Mouse (Mus musculus): Measurements from ENCODE around the gene Prkrip1. TPM values are rescaled to one million over a fixed set of nuclear protein-coding genes. Genes with fewer than 3 reads are reported as not detected.
"Not testable (repeated sequence)": the region's sequence is repeated elsewhere in the genome, so short reads cannot be mapped to it uniquely, and the experiment has no call there.

Gene Prkrip1
- total RNA-seq, 2 experiments from 2014 or later: 38.7 to 48.9 TPM

DNA sequence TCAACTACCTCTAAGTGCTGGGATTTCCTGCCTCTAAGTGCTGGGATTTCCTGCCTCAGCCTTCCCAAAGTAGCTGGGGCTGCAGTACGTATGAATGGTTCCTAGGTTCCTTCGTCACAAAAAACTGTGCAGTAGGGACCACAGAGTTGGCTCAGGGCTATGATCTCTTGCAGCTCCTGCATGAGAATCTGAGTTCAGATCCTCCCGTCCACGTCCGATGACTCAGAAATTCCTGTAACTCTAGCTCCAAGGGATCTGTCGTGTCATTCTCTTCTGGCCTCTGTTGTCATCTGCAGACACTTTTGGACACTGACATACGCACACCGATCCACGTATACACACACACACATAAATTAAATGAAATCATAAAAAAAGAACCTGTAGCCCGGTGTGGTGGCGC lies 14.0 kb upstream of the Prkrip1 start:
- DNase-seq (ENCODE audit: low spot score in 2 of 2): no peak

GRCm38 (mm10) chr5:136211341-136212102 lies 12.8 kb upstream of the Prkrip1 start:
- DNase-seq (ENCODE audit: low spot score in 2 of 2): not testable (repeated sequence)

DNA sequence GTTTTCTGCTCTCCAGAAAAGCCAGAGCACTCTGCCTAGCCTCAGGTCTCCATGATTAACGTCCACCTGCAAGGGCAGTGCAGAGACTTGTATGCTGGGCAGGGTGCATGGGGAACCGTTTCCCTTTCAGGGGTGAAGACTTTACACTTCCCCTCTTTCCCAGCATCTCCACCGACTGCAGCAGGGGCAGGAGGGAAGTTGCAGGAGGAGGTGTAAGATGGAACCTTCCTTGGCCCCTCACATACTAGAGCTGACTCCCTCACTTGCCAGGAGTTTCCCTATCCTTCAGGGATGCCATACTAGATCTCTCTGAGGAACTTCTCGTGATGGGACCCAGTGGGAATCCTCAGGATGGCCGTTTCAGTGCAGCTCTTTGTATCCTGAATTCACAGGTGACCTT lies 11.8 kb upstream of the Prkrip1 start:
- no peak for DNase-seq (ENCODE audit: low spot score in 2 of 2)

DNA sequence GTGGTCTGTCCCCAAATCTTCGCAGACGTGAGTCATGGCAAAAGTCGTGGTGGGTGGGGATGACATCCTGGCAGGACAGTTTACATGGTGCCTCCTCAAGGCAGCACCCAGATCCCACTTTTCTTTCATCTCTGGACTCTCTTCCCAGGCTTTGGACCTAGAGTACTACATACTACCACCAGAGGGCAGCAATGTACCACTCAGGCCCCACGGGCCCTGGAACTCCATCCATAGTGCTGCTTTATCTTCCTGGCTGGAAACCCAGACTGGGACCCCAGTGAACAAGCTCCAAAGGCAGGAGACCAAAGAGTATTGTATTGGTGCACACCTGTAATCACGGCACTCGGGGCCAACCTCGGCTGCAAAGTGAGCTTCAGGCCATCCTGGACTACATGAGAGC lies 3.1 kb upstream of the Prkrip1 start:
- DNase-seq (ENCODE audit: low spot score in 2 of 2): peak; percentile 65 to 73

- DNase-seq (ENCODE audit: low spot score in 2 of 2): no peak
These were observed 763 bp upstream of the Prkrip1 start for GRCm38 (mm10) chr5:136199526-136199925.

DNA sequence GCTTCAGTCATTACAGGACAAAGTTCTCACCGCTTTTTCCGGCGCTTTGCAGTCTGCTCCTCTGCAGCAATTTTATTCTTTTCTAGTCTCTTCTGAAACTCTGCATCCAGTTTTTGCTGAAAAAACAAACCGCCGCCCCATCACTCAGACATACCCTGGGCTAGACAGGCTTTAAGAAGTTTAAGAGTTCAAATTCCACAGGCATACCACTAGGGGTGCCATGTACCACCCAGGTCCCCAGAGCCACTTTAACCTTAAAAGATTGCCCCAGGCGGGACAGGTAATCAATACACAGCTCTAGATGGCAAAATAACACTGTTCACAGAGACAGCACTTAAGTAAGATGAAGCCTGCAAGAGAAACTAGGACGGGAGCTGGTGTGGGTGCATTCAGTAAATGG lies 6.9 kb downstream of the Prkrip1 start:
- DNase-seq (ENCODE audit: low spot score in 2 of 2): no peak

DNA sequence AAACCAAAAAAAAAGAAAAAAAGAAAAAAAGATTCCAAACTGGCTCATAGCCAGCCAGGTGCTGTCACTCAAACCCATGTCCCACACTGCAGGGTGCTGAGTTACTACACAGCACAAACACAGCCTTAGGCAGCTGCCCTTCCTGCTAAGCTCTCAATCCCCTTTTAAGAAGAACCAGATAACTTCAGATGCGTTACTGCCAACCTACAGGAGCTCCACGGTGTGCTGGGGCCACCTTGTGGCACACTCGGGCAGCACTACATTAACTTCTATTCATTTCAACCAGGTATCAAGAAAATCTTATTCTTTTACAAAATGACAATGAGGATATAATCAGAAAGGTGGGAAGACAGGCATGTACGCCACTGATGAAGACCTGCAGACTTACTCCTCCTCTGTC lies 12.0 kb downstream of the Prkrip1 start:
- peak in 1 of 2 experiments; percentile 39 for DNase-seq (ENCODE audit: low spot score in 2 of 2)

DNA sequence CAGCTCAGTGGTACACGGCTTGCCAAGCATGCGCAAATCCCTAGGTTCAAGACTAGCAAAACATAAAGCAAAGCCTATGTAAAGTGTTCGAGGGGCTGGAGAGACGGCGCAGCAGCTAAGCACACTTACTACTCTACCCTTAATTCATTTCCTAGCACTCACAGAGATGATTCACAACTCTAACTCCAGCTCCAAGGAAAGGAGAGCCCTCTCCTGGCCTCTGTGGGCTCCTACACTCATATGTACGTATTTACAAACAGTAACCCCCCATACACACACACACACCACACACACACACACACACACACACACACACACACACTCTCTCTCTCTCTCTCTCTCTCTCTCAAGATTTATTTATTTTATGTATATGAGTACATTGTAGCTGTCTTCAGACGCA lies 15.0 kb downstream of the Prkrip1 start:
- DNase-seq (ENCODE audit: low spot score in 2 of 2): no peak

DNA sequence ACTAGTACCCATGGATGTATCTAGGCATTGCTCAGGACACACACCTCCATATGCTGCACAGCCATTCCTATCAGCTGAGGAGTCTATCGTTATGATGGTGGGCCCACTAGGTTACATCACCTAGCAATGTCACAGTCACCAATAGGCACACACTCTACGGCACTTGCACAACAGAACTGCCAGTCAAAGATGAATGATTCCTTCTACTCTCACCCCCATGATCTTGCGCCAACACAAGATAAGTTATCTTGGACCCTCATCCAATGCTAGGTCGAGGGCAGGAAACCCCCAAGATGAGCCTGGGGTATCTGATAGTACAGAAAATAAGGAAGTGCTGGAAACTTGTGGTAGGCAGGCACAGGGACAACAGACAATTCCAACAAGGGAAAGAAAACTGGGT lies 15.9 kb downstream of the Prkrip1 start:
- DNase-seq (ENCODE audit: low spot score in 2 of 2): no peak

DNA sequence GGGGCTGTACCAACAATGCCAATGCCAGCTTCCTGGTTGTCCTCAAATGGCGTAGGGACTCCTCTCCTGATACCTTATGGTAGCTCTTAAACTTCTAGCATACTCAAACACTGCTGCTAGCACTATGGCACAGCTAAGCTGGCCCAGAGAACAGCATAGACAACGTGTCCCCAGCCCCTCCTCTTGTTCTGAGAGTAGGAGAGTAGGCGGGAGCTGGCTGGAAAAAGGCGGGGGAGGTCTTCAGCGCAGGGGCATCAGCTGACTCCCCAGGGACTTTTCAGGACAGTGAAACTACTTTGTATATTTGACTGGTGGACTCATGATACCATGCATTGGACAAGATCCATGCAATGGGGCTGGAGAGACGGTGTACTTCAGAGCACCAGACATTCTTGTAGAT lies 16.7 kb downstream of the Prkrip1 start:
- no peak for DNase-seq (ENCODE audit: low spot score in 2 of 2)

DNA sequence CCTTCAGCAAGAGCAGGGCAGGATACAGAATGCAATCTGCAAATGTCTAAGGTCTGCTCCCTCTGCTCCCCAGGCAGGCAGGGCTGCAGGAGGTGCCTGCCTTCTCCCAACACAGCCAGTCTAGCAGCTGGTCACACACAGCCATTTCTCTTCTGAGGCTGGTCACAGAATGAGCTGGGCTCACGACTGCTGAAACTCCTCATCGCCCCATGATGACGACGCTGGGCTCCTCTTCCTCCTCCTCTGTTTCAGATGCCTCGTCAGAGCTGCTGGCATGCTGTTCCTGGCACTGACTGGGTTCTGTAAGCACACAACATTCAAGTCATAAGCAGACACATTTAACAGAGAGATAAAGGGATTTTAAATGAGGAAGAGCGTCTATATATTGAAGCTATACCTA lies 17.6 kb downstream of the Prkrip1 start:
- DNase-seq (ENCODE audit: low spot score in 2 of 2): no peak

DNA sequence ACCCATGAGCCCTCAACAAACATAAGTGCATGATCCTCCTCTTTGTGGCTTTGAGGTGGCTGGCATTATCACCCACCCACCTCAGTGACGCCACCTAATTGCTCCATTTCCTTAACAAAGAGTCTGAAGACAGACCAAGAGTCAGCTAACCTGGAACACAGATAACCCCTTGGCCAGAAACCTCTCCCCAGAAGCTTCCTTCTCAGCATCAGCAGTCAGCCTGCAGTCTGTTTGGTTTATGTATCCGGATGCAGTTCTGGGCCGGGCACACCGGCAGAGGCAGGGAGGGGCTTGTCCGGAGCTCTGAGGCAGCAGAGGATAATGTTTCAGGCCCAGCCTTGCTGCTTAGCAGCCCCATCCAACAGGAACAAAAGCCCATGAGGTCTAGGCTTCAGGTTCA lies 19.2 kb downstream of the Prkrip1 start:
- no peak for DNase-seq (ENCODE audit: low spot score in 2 of 2)

GRCm38 (mm10) chr5:136173606-136174463 lies 24.9 kb downstream of the Prkrip1 start:
- DNase-seq (ENCODE audit: low spot score in 2 of 2): no peak

DNA sequence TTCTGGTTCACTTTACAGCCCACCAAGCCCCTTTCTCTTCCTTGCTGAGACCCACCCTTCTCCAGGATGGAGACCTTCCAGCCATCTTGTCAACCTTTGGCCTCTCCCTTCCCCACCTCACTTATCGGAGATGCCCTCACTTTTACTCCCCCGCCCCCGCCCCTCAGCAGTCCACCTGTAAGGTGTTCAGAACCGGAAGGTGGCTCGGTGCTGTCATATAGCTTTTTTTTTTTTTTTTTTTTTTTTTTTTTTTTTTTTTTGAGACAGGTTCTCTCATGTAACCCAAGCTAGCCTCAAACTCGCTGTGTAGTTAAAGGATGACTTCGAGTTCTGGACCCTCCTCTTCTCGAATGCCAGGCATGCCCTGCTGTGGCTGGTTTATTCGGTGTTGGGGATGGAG lies 25.8 kb downstream of the Prkrip1 start:
- no peak for DNase-seq (ENCODE audit: low spot score in 2 of 2)

DNA sequence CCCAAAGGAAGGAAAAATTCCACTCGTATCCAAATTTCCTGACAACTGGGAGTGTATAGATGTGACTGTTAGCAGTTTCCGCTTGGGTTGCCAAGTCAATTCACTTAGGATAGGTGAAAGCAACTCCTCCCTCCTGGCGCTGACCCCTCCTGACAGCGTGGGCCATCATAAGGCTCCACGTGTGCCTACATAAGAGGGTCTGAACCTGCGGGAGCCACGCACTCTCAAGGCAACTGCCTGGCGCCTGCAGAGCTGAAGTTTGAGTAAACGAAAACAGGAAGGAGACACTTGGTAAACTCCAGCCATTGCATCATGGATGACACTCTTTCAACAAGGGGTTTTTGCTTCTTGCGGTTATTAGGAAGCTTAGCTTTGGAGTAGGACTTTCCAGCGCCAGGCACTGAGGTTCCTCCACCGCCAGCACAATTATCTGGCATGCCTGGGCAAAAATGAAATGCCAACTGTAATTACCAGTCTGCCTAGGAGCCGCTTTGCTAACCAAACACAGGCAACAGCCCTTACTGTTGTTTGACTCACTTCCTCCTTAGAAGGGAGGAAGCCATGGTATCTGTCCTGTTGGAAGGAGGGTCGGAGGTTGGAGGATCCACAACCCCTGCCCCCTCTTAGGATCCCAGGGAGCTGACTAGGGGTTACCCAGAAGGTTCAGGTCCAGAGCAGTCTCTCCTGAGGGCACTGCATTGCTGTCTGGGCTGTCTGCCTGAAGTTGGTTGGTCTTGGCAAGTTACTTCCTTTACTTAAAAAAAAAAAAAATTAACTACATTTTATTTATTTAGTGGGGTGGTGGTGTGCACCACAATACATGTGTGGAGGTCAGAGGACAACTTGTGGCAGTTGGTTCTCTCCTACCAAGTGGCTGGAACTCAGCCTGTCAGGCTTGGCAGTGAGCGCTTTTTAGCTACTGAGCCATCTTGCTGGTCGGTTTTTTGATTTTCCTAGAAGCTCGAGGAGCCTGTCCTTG lies 27.1 kb downstream of the Prkrip1 start:
- no peak for DNase-seq (ENCODE audit: low spot score in 2 of 2)

DNA sequence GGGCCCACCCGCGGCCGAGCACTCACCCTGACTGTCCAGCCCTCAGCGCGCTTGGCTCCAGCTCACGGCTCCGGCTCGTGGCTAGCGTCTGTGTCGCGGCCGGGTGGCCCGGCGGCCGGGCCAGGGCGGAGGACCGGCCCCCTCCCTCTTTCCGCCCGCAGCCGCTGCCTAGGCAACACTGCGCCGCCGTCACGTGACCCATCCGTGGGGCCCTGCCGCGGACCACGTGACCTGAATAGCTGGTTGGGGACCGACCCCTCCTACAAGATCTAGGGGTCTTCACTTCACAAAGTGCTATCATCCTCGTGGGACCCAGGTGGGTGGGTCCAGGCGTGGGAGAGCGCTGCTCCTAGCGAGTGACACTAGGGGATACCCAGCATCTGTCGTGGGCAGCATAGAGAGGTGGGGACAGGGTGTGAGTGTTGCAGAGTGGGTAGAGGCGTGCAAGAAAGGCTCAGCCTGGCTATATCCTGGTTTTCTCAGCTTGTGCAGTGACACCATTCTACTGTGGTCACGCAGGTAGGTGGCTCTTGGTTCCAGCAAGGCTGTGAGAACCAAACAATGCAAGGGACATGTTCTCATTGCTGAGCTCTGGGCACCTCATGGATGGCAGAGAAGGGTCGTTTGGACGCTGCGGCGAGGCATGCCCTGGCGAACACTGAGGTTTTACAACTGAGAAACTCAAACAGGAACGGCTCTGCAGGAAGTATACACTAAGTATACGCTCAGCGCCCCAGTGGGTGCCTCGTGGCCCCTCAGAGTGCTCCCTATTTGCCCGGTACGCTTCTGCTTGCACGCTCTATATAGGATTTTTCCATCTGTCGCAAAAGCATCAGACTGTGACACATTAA lies 28.0 kb downstream of the Prkrip1 start, which contains the start of gene Orai2:
Gene Orai2 (minus strand): TSS at position 202 of the 851 bp plus-strand sequence.
- DNase-seq (ENCODE audit: low spot score in 2 of 2): peak; percentile 62 to 74

- peak in 1 of 2 experiments; percentile 18 for DNase-seq (ENCODE audit: low spot score in 2 of 2)
These were observed 28.9 kb downstream of the Prkrip1 start for GRCm38 (mm10) chr5:136169626-136170511.

DNA sequence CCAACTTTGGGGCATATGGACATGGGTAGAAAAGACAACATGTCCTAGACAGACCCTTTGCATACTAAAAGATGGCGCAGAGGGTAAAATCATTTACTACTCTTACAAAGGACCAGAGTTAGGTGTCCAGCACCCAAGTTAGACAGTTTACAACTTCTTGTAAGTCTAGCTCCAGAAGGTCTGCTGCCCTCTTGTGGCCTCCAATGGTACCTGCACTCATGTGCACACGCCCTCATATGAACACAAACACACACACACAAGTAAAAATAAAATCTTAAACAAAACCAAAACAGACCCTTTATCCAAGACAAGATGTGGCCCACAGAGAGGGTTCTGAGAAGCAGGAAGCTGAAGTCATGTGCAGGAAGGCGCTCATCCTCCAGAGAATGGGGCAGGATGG lies 30.7 kb downstream of the Prkrip1 start:
- no peak for DNase-seq (ENCODE audit: low spot score in 2 of 2)

DNA sequence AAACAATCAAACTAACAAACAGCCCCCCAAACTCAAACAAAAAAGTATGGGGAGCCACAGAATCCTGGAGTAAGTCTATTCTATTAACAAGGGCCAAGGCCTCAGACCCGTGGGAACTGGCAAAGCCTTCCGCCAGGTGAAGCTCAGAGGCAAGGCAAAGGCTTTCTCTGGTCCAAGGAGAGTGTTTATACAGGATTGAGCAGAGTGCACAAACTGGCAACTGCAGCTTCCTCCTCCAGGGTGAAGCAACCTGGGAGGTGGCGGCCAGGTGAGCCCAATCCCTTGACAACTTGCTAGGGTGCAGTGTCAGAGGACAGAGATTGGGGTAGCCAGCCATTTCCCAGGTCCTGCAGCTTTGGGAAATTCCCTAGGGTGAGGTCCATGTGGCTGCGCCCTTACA lies 31.5 kb downstream of the Prkrip1 start:
- no peak for DNase-seq (ENCODE audit: low spot score in 2 of 2)

Data from adrenal gland, adult 18-20 months (tissue).